Mouse (Mus musculus): ENCODE results near the gene Pik3cb.

- TF ChIP-seq POLR2A (IDR thresholded peaks at IDR 0.05; ENCODE audit: control insufficient read depth, low read depth, low read length) = no peak
- no peak for TF ChIP-seq CTCF (IDR thresholded peaks at IDR 0.05; ENCODE audit: control insufficient read depth, insufficient read depth, insufficient replicate concordance, low read depth, low read length)
Measured at GRCm38 (mm10) chr9:99178736-99179135, 38.3 kb upstream of the Pik3cb start.

Measured in testis, adult 2 months (tissue).